Mouse (Mus musculus) common myeloid progenitor, adult 5-6 weeks (primary cell): ENCODE data around the gene Klhdc8a. TPM values are rescaled to one million over a fixed set of nuclear protein-coding genes. Genes with fewer than 3 reads are reported as not detected.

ENCODE experiments used
- total RNA-seq: library from RNA; stranded (forward); fragments of 200-1000, 187-1606 nt; gene quantifications from 2 replicates; pipeline ENCODE4 v1.2.3, GENCODE M21; 2017

The Klhdc8a gene
- total RNA-seq, 1 experiment from 2014 or later, result not detected

Other genes starting within 250 kb of the Klhdc8a start
- 0.63 and 5.5 TPM in 2 replicates for gene Mfsd4a, start 230.6 kb upstream of the Klhdc8a start, total RNA-seq
- gene Cdk18, start 158.9 kb upstream of the Klhdc8a start, total RNA-seq, result 0.73 and 2.0 TPM in 2 replicates
- not detected in 2 replicates for gene Lemd1, start 107.2 kb upstream of the Klhdc8a start, total RNA-seq
- gene AC124108.1, start 107.2 kb upstream of the Klhdc8a start, total RNA-seq, result not detected in 2 replicates
- gene Gm10188, start 68.9 kb upstream of the Klhdc8a start, total RNA-seq, result not detected in 2 replicates
- 8.0 and 12.0 TPM in 2 replicates for gene Nuak2, start 17.5 kb downstream of the Klhdc8a start, total RNA-seq
- gene Tmcc2, start 92.7 kb downstream of the Klhdc8a start, total RNA-seq, result 8.0 and 14.4 TPM in 2 replicates
- 16.2 and 25.7 TPM in 2 replicates for gene Dstyk, start 118.9 kb downstream of the Klhdc8a start, total RNA-seq
- 47.4 and 56.9 TPM in 2 replicates for gene Rbbp5, start 178.7 kb downstream of the Klhdc8a start, total RNA-seq
- gene Tmem81, start 207.6 kb downstream of the Klhdc8a start, total RNA-seq, result 3.0 and 6.3 TPM in 2 replicates
- gene Cntn2, start 244.6 kb downstream of the Klhdc8a start, total RNA-seq, result not detected in 2 replicates